Mouse (Mus musculus): Measurements from ENCODE around the gene Tnni3k. TPM values are rescaled to one million over a fixed set of nuclear protein-coding genes. Genes with fewer than 3 reads are reported as not detected.
"Not testable (repeated sequence)": the region's sequence is repeated elsewhere in the genome, so short reads cannot be mapped to it uniquely, and the experiment has no call there.

Tnni3k gene
- polyA plus RNA-seq, 3 experiments from 2014 or later, result not detected

DNA sequence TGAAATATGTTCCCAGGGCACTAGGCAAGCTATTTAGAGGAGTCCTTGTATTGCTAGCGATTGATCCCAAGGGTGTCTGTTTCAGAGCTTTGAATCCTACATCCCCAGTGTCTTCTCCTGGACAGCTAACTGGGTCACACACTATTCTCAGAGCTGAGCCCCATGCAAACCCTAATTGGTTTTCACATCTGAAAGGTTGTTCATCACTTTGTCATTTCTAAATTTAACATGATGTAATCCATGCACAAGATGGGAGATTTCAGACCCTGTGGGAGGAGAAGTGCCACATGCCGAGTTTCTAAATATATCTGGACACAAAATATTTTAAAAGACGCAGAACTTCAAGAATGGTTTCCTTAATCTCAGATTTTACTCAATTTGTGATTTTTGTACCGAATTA, 230.5 kb downstream of the Tnni3k start:
- ATAC-seq, result no peak

DNA sequence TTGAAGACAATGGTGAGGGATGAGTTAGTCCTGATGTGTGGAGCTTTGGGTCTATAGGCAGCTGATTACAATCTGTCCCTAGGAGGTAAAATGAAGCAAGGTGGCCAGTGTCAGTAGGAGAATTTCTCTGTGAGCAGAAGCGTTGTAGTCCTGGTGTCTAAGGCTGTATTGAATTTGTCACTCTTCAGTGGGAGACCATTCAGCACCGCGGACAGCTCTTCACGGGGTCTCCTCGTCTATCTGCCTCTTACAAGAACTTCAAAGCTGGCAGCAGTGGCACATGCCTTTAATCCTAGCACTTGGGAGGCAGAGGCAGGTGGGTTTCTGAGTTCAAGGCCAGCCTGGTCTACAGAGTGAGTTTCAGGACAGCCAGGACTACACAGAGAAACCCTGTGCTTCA, 235.5 kb downstream of the Tnni3k start:
- ATAC-seq, result not testable (repeated sequence)

- no peak for ATAC-seq
Observed at GRCm38 (mm10) chr3:154817732-154818131, 237.5 kb downstream of the Tnni3k start.

- ATAC-seq, result peak; percentile 63
Observed at GRCm38 (mm10) chr3:154816801-154817625, 238.2 kb downstream of the Tnni3k start.

DNA sequence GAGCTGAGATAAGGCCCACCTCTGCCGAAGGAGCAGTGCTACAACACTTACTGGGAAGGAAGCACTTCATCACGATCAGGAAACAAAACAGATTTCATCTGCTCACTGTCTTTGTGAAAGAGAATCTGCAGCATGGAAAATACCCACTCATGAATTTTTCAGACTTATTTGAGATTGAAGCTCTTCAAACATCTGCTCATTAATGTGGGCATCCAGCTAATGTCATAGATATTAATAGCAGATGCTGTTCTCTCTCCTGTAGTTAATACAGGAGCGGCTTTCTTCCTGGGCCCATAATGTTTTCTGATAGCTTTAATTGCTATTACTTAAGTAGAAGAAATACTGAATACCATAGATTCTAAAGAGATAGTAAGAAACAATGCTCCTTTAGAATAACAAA, 239.0 kb downstream of the Tnni3k start:
- ATAC-seq, result no peak

DNA sequence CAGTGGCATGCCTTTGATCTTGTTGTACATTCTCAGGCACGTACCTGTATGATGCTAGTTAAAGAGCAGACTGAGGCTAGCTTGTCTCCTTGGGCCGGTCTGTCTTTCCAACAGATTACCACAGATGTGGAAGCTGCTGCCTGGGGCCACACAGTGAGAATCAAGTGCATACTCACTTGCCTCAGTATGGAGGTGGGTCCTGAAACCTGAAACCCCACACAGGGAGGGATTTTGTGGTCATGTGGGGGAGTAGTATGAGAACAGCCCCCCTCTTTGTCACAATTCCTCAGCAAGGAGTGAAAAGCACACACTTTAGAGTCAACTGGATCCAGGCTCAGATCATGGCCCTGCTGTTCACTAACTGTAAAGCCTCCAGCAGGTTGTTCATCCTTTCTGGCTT, 239.6 kb downstream of the Tnni3k start:
- ATAC-seq, result no peak

GRCm38 (mm10) chr3:154812893-154813292, 242.3 kb downstream of the Tnni3k start:
- ATAC-seq, result no peak

DNA sequence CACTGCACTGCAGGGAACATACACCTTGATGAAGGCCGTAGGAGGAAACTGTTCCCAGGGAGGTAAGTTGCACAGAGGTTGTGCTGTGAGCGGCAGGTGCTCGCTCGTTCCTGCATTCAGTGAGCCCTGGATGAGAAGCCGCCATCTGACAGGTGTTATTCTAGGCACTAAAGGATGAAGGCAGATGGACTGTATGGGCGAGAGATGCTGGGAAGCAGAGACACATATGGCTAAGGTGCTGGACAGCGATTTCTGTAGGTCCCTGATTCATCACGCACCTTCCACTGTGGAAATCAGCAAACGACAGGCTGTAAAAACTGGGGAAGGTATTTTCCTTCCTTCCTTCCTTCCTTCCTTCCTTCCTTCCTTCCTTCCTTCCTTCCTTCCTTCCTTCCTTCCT, 243.4 kb downstream of the Tnni3k start:
- ATAC-seq, result no peak

DNA sequence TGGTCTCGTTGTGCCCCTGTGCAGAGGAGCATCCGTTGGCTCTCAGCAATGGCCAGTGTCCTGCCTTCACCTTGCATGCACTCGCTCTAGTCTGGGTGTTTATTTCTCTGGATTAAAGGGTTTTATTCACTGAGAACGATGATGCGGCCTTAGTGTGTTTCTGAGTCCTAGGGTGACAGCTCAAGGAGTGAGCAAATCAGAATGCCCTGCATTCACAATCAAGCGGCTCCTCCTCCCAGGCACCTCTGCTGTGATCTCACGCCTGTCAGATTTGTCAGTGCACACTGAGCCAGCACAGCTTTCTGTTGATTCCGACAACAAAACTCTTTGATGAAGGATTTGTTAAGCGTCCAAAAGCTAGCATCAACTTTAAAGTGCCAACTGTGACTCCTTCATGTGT, 243.9 kb downstream of the Tnni3k start:
- no peak for ATAC-seq

DNA sequence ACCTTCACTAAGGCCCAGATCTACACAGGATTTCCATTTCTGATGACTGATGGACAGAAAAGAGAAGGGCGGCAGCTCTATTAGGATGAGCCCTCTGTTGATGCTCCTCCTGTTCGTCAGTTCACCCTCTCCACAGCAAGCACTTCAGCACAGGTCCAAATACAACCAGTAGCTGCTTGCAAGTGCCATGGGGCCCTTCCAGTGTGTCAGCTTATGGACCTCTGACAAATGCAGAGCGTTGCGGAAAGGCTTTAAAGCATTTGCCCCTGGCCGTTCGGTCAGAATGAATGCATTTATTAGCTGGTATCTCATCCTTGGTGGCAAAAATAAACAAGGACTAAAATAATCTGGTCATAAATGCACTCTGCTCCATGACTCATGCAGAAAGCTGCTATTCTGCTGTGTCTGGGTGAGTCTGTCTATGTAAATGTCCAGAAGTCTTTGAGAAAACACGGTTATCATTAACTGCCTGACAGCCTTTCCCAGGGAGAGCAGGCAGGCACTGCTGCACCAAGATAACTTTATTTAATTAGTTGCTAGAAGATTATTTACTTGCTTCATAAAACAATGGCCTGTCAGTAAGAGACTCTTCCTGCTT, 244.8 kb downstream of the Tnni3k start:
- ATAC-seq, result no peak

DNA sequence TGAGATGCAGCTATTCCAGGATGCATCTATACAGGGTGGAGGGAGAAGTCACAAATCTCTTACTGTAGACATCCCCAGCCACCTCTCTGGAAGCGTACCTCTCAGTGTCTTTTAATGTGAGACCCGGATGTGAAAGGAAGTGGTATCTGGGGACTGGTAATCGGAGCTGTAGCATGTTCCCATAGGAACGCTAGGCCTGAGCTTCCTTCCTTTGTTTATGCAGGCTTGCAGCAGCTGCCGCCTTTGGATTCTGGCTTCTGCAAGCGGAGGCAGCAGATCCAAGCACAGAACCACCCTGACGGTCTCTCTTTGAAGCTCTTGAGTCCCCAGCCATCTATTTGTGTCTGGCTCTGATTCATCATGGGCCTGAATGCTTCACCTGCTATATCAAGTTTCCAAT, 248.6 kb downstream of the Tnni3k start:
- ATAC-seq, result no peak

DNA sequence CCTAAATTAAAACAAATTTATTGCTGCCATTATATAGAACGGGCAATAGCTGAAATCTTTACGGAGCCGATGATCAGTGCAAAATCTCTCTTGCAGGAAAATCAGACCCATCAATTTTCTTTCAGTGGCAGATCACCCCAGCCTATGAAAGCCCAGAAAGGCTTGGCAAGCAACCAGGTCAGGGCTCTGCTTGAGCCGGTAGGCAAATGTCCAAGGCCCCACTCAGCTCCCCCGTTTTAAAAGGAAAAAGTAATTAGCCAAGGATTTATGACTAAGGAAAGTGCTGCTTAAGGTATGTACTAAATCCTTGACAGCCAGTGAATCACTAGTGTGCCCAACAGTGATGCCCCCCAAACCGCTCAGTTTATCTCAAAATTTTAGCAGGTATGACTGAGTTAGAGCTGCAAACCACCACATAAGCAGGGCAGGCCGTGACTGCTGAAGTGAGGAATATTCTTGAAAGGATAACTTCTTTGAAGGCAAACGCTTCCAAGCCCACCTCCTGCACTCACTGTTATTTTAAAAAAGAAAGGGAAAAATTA, 254.2 kb downstream of the Tnni3k start:
- ATAC-seq, result no peak

- no peak for ATAC-seq
Observed at GRCm38 (mm10) chr3:154800454-154800853, 254.8 kb downstream of the Tnni3k start.

- no peak for ATAC-seq
Observed at GRCm38 (mm10) chr3:154798806-154799205, 256.4 kb downstream of the Tnni3k start.

GRCm38 (mm10) chr3:154793571-154793970, 261.6 kb downstream of the Tnni3k start:
- ATAC-seq, result no peak

GRCm38 (mm10) chr3:154787611-154788010, 267.6 kb downstream of the Tnni3k start:
- ATAC-seq, result no peak

- no peak for ATAC-seq
Observed at GRCm38 (mm10) chr3:154786354-154786753, 268.9 kb downstream of the Tnni3k start.

GRCm38 (mm10) chr3:154778836-154779595, 276.2 kb downstream of the Tnni3k start:
- ATAC-seq, result peak; percentile 60

GRCm38 (mm10) chr3:154771651-154772050, 283.6 kb downstream of the Tnni3k start:
- ATAC-seq, result no peak

GRCm38 (mm10) chr3:154766321-154766720, 288.9 kb downstream of the Tnni3k start:
- no peak for ATAC-seq

DNA sequence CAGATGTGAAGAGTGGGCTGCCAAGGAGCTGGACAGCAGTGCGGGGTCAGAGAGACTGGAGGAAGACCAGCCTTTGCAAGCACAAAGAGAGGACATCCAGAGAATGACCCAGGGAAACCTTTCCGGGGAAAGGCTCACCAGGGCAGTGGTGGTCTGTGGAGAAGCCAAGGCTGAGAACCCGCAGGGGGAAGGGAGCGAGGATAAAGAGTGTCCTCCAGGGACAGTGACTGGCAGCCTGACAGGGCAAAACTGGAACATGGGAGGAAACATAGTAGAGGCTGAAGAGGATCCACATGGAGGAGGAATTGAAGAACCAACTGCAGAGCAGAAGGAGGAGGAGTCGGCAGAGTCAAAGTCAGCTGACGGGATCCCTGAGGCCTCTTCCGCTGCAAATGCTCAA, 291.1 kb downstream of the Tnni3k start:
- ATAC-seq, result no peak

- no peak for ATAC-seq
Observed at GRCm38 (mm10) chr3:154763374-154763773, 291.8 kb downstream of the Tnni3k start.

DNA sequence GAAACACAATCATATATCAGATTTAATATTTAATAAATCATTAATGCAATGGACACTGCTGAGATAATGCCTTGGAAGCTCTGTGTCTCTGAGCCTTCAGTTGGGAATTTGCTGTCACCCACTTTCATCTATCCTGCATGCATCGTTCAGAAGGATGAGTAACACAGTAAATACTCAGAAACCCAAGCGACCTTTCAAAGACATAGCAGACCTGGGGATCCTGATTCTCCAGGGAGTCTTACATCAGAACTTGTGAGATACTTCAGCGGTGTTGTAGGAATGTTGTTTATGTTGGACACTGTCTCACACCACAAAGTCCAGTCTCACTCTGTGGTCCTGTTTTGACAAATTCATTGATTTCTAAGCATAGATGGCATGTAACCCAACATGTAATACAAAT, 294.1 kb downstream of the Tnni3k start:
- ATAC-seq, result no peak

Data from inflammation-experienced regulatory T-cells, adult 6 months (primary cell).